Mouse (Mus musculus) liver, postnatal 0 days (tissue): ENCODE measurements at regions not wholly inside any gene's neighbourhood (a gene's known extent, or its start where the extent isn't known, plus 50 kb on each side); places are given as distances from the start of the nearest gene placed in this dataset.

Experiments
- CTCF ChIP-seq: sonication (generic); IDR thresholded peaks from 2 replicates; pipeline ENCODE4 v1.5.1; 2016; ENCODE audit warnings: antibody characterized with exemption, low read depth
- EP300 ChIP-seq: IDR thresholded peaks from 2 replicates; pipeline ENCODE4 v1.6.1; 2016; ENCODE audit warnings: antibody characterized with exemption, low read depth, mild to moderate bottlenecking

GRCm38 (mm10) chr2:173431841-173432240 lies 90.5 kb upstream of the 1700021F07Rik start:
- no peak for TF ChIP-seq CTCF
- no peak for TF ChIP-seq EP300
